Mouse (Mus musculus) CH12.LX (cell line): ENCODE results near the gene Ndufa9. TPM values are rescaled to one million over a fixed set of nuclear protein-coding genes. Genes with fewer than 3 reads are reported as not detected.

Experiments
- DNase-seq: peaks from one replicate; pipeline ENCODE4 v3.0.0-alpha.2; 2013; ENCODE audit errors: extremely low read depth
- H3K27ac ChIP-seq: 2 replicates; pipeline ENCODE4 v1.5.1; 2012; ENCODE audit warnings: low read depth, mild to moderate bottlenecking, control low read depth, moderate library complexity; ENCODE audit not compliant: insufficient read depth
- H3K27me3 ChIP-seq: replicated peaks from 2 replicates; pipeline ENCODE3; 2012; ENCODE audit warnings: inconsistent platforms
- H3K36me3 ChIP-seq, 2 experiments: replicated peaks in 1 of 2; 2 replicates each; pipeline versions ENCODE3 to v1.6.1; 2012; ENCODE audit warnings: inconsistent platforms in 1 of 2, low read length in 1 of 2, mild to moderate bottlenecking in 1 of 2, mixed read lengths in 1 of 2, moderate library complexity in 1 of 2; ENCODE audit not compliant: control insufficient read depth in 1 of 2, insufficient read depth in 1 of 2
- H3K4me1 ChIP-seq, 2 experiments: 2 replicates each; pipeline ENCODE4 v1.6.1; 2012; ENCODE audit warnings: inconsistent platforms in 1 of 2, moderate library complexity in 1 of 2; ENCODE audit not compliant: insufficient read depth in 2 of 2, control insufficient read depth in 1 of 2
- H3K4me2 ChIP-seq: 2 replicates; pipeline ENCODE4 v1.6.1; 2012; ENCODE audit warnings: low read depth, mild to moderate bottlenecking, control low read depth; ENCODE audit not compliant: poor library complexity, insufficient read depth, severe bottlenecking
- H3K4me3 ChIP-seq, 3 experiments: fragments of 150-350 bp in 1 of 3; sonication (generic) in 1 of 3; replicated peaks in 1 of 3; 2 replicates each; pipeline versions ENCODE3 to v1.5.1; 2011 to 2012; ENCODE audit warnings: low read depth in 2 of 3, low read length in 2 of 3, mild to moderate bottlenecking in 2 of 3, moderate library complexity in 2 of 3, control low read depth in 1 of 3, improper control_type of control experiment in 1 of 3, inconsistent platforms in 1 of 3, mixed read lengths in 1 of 3; ENCODE audit not compliant: poor library complexity in 1 of 3
- H3K79me2 ChIP-seq: replicated peaks from 2 replicates; pipeline ENCODE4 v1.6.1; 2012; ENCODE audit warnings: mild to moderate bottlenecking, moderate library complexity; ENCODE audit not compliant: control insufficient read depth, poor library complexity, insufficient read depth, severe bottlenecking; ENCODE audit errors: extremely low read depth
- H3K9ac ChIP-seq: 2 replicates; pipeline ENCODE4 v1.6.1; 2012; ENCODE audit warnings: low read depth, mild to moderate bottlenecking, control low read depth, moderate library complexity; ENCODE audit not compliant: insufficient read depth
- H3K9me3 ChIP-seq: replicated peaks from 2 replicates; pipeline ENCODE3; 2012; ENCODE audit warnings: low read length, inconsistent platforms, mixed read lengths
- CHD1 ChIP-seq: IDR thresholded peaks from 2 replicates; pipeline ENCODE4 v1.6.1; 2012; ENCODE audit warnings: low read depth, low read length, improper control_type of control experiment, inconsistent platforms
- CTCF ChIP-seq, 2 experiments: IDR thresholded peaks in 1 of 2; conservative IDR thresholded peaks in 1 of 2; 2 replicates each; pipeline ENCODE4 v1.5.1; 2011 to 2012; ENCODE audit warnings: low read depth in 2 of 2, low read length in 2 of 2, improper control_type of control experiment in 1 of 2, inconsistent platforms in 1 of 2, mild to moderate bottlenecking in 1 of 2, moderate library complexity in 1 of 2
- ELF1 ChIP-seq: IDR thresholded peaks from 2 replicates; pipeline ENCODE4 v1.6.1; 2014; ENCODE audit warnings: low read depth, mild to moderate bottlenecking, inconsistent platforms, low read length, improper control_type of control experiment
- GABPA ChIP-seq: IDR thresholded peaks from 2 replicates; pipeline ENCODE4 v1.6.1; 2012; ENCODE audit warnings: low read depth, low read length, improper control_type of control experiment, inconsistent platforms; ENCODE audit not compliant: insufficient replicate concordance
- KAT2A ChIP-seq: IDR thresholded peaks from 2 replicates; pipeline ENCODE4 v1.6.1; 2012; ENCODE audit warnings: low read length, improper control_type of control experiment, inconsistent platforms; ENCODE audit not compliant: insufficient replicate concordance
- MAFK ChIP-seq: IDR thresholded peaks from 2 replicates; pipeline ENCODE4 v1.6.1; 2011; ENCODE audit warnings: low read length, improper control_type of control experiment; ENCODE audit not compliant: insufficient replicate concordance
- MAZ ChIP-seq: IDR thresholded peaks from 2 replicates; pipeline ENCODE4 v1.6.1; 2012; ENCODE audit warnings: low read depth, mild to moderate bottlenecking, inconsistent platforms, low read length, improper control_type of control experiment, moderate library complexity
- MXI1 ChIP-seq: IDR thresholded peaks from 2 replicates; pipeline ENCODE4 v1.6.1; 2011; ENCODE audit warnings: mild to moderate bottlenecking, low read depth, low read length, improper control_type of control experiment
- MYC ChIP-seq: IDR thresholded peaks from 2 replicates; pipeline ENCODE4 v1.6.1; 2011; ENCODE audit warnings: low read depth, mild to moderate bottlenecking, improper control_type of control experiment, low read length
- NELFE ChIP-seq: IDR thresholded peaks from 2 replicates; pipeline ENCODE4 v1.6.1; 2011; ENCODE audit warnings: low read depth, low read length, improper control_type of control experiment
- NRF1 ChIP-seq: IDR thresholded peaks from 2 replicates; pipeline ENCODE4 v1.6.1; 2014; ENCODE audit warnings: low read depth, mild to moderate bottlenecking, inconsistent platforms, low read length, improper control_type of control experiment, moderate library complexity
- PAX5 ChIP-seq: IDR thresholded peaks from 2 replicates; pipeline ENCODE4 v1.6.1; 2012; ENCODE audit warnings: low read length, inconsistent platforms, mixed read lengths
- POLR2A ChIP-seq: IDR thresholded peaks from 2 replicates; pipeline ENCODE4 v1.6.1; 2011; ENCODE audit warnings: low read depth, mild to moderate bottlenecking, improper control_type of control experiment, low read length
- RAD21 ChIP-seq: IDR thresholded peaks from 2 replicates; pipeline ENCODE4 v1.6.1; 2011; ENCODE audit warnings: low read depth, mild to moderate bottlenecking, low read length, improper control_type of control experiment, moderate library complexity
- SIN3A ChIP-seq: IDR thresholded peaks from 2 replicates; pipeline ENCODE4 v1.6.1; 2012; ENCODE audit warnings: low read length, improper control_type of control experiment, inconsistent platforms
- SMC3 ChIP-seq: IDR thresholded peaks from 2 replicates; pipeline ENCODE4 v1.6.1; 2011; ENCODE audit warnings: low read depth, low read length, improper control_type of control experiment
- TBP ChIP-seq: conservative IDR thresholded peaks from 2 replicates; pipeline ENCODE4 v1.6.1; 2011; ENCODE audit warnings: low read depth, low read length, improper control_type of control experiment
- TCF12 ChIP-seq: IDR thresholded peaks from 2 replicates; pipeline ENCODE4 v1.6.1; 2014; ENCODE audit warnings: low read depth, mild to moderate bottlenecking, inconsistent platforms, low read length, improper control_type of control experiment
- UBTF ChIP-seq: IDR thresholded peaks from 2 replicates; pipeline ENCODE4 v1.6.1; 2012; ENCODE audit warnings: low read depth, mild to moderate bottlenecking, inconsistent platforms, low read length, improper control_type of control experiment, moderate library complexity
- USF2 ChIP-seq: conservative IDR thresholded peaks from 2 replicates; pipeline ENCODE4 v1.6.1; 2011; ENCODE audit warnings: low read depth, low read length, improper control_type of control experiment
- ZC3H11A ChIP-seq: IDR thresholded peaks from 2 replicates; pipeline ENCODE4 v1.6.1; 2012; ENCODE audit warnings: low read depth, mild to moderate bottlenecking, inconsistent platforms, low read length, improper control_type of control experiment
- ZKSCAN1 ChIP-seq: IDR thresholded peaks from 2 replicates; pipeline ENCODE4 v1.6.1; 2012; ENCODE audit warnings: low read depth, inconsistent platforms, low read length, improper control_type of control experiment, borderline replicate concordance
- dilution Hi-C: fragments of 300-500 bp; cut with MboI; formaldehyde crosslinking; loops from 2 replicates; pipeline ENCODE4 v1.14.3; 2020; ENCODE audit warnings: low sequenced_read_pairs; ENCODE audit not compliant: extremely low pct_unique_long_range_greater_than_20kb, extremely low pct_ligation_motif_present
- in situ Hi-C: fragments of 300-500 bp; cut with MboI; formaldehyde crosslinking; loops from 3 replicates; pipeline ENCODE4 v1.14.3; 2019; ENCODE audit warnings: low sequenced_read_pairs, low pct_ligation_motif_present, low pct_unique_long_range_greater_than_20kb, mixed read lengths
- polyA plus RNA-seq: library from polyadenylated mRNA; unstranded; fragments of >175 nt; gene quantifications from 2 replicates; pipeline ENCODE4 v1.2.1, GENCODE M21; 2012; ENCODE audit warnings: low read depth; ENCODE audit not compliant: insufficient read length
- total RNA-seq, 2 experiments: library from RNA; depleted of rRNA; stranded (reverse); fragments of 300-350 nt in 1 of 2; fragments of >200 nt in 1 of 2; gene quantifications; 2 replicates each; pipeline ENCODE4 v1.2.3; 2012 to 2014

Ndufa9 gene
- total and polyA plus RNA-seq, 3 experiments = 146 to 159 (median 151) TPM

GRCm38 (mm10) chr6:126806783-126807182, 42.2 kb downstream of the Ndufa9 start:
- no peak overlapping the region for H3K9ac ChIP-seq
- H3K4me3 ChIP-seq = no peak overlapping the region
- no peak overlapping the region for H3K4me2 ChIP-seq
- dilution Hi-C loops (no loop called here), in situ Hi-C loops (no loop called here)
- TF ChIP-seq ZC3H11A (no peak; the same call in 1 of the 2 replicates), RAD21 (peak; percentile 81), SMC3 (peak; percentile 62), MXI1 (0 out of 2 replicates have a peak, but pooled peaks have one; percentile 25), SIN3A (0 out of 2 replicates have a peak, but pooled peaks have one; percentile 21), CTCF (conservative IDR thresholded peaks at IDR 0.05 in 1 of 2, IDR thresholded peaks at IDR 0.05 in 1 of 2; ENCODE audit: low read depth in 2 of 2, low read length in 2 of 2) (peak; percentile 68 to 79), ZKSCAN1 (no peak), MAFK (0 out of 2 replicates have a peak, but pooled peaks have one; percentile 16), MYC (0 out of 2 replicates have a peak, but pooled peaks have one; percentile 25), ELF1 (peak; percentile 10; the same call in 1 of the 2 replicates)
- no peaks in the 10 kb centered on the region for H3K79me2 ChIP-seq
- peaks cover 3% of the 10 kb centered on the region for H3K9me3 ChIP-seq
- H3K36me3 ChIP-seq = no peaks in the 10 kb centered on the region
- H3K4me1 ChIP-seq = peaks cover 3 to 9% of the 10 kb centered on the region in 2 experiments; a peak in 3 of 4 replicates
- peak; percentile 29 for DNase-seq
- H3K27ac ChIP-seq = no peak overlapping the region
- H3K27me3 ChIP-seq = no peaks in the 10 kb centered on the region

- Histone ChIP-seq H3K9me3 (peaks cover 5% of the 10 kb centered on the region), H3K4me1 (peaks cover 0 to 9% of the 10 kb centered on the region in 2 experiments; a peak in 2 of 4 replicates), H3K4me2 (peak overlapping the region; percentile 4), H3K27ac (no peak overlapping the region), H3K4me3 (no peak overlapping the region), H3K27me3 (no peaks in the 10 kb centered on the region), H3K36me3 (no peaks in the 10 kb centered on the region), H3K9ac (no peak overlapping the region)
- in situ Hi-C loops = no loop called here
- TF ChIP-seq UBTF = no peak
- TF ChIP-seq, all 38 proteins: peak for 0
- H3K79me2 ChIP-seq = no peaks in the 10 kb centered on the region
- dilution Hi-C loops = no loop called here
- peak; percentile 18 for DNase-seq
Measured at GRCm38 (mm10) chr6:126802946-126803345, 46.0 kb downstream of the Ndufa9 start.

DNA sequence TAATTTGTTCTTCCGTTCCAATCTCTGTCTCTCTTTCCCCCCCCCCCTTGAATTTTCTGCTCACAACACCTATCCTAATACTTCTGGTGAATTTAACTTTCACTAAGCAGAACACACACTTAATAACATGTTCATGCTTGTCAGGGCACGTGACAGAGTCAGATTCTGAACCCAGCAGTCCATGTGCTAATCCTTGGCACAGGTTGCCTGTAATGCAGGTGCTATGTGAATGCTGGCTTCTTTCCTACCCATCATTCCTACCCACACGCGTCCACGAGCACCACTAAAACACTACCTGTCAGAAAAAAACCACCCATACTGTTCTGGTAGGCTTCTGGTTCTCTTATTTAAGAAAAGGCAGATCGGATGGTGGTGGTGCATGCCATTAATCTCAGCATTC, 54.2 kb downstream of the Ndufa9 start:
- no peak overlapping the region for H3K27ac ChIP-seq
- no peak overlapping the region for H3K4me3 ChIP-seq
- H3K9me3 ChIP-seq = peaks cover 7% of the 10 kb centered on the region
- H3K36me3 ChIP-seq = no peaks in the 10 kb centered on the region
- H3K79me2 ChIP-seq = no peaks in the 10 kb centered on the region
- H3K27me3 ChIP-seq = peaks cover 18% of the 10 kb centered on the region
- dilution Hi-C loops (no loop called here), in situ Hi-C loops (loop anchor here (25.0 kb wide), 1 partner anchor 318 kb away; the partner anchor contains the start of gene Tigar)
- TF ChIP-seq TBP = no peak
- TF ChIP-seq UBTF = no peak
- no peak for TF ChIP-seq USF2
- TF ChIP-seq NELFE = no peak
- no peak for TF ChIP-seq CHD1
- TF ChIP-seq GABPA = no peak
- TF ChIP-seq PAX5 = no peak
- TF ChIP-seq SIN3A = no peak
- no peak for TF ChIP-seq TCF12
- TF ChIP-seq NRF1 = no peak
- no peak for TF ChIP-seq MXI1
- no peak for TF ChIP-seq KAT2A
- TF ChIP-seq MAFK = no peak
- no peak for TF ChIP-seq POLR2A
- TF ChIP-seq MAZ = no peak
- DNase-seq = no peak
- peaks cover 2 to 6% of the 10 kb centered on the region in 2 experiments; a peak in 3 of 4 replicates for H3K4me1 ChIP-seq
- no peak overlapping the region for H3K9ac ChIP-seq
- H3K4me2 ChIP-seq = no peak overlapping the region
